Mouse (Mus musculus): Measurements from ENCODE around the gene Pdcd5.

Gene Pdcd5

GRCm38 (mm10) chr7:35640072-35640471 lies 7.2 kb downstream of the Pdcd5 start:
- no peak for DNase-seq

GRCm38 (mm10) chr7:35636874-35637273 lies 10.4 kb downstream of the Pdcd5 start:
- DNase-seq: no peak

- DNase-seq: peak; percentile 55
Measured at GRCm38 (mm10) chr7:35636229-35636628, 11.1 kb downstream of the Pdcd5 start.

- peak; percentile 42 for DNase-seq
Measured at GRCm38 (mm10) chr7:35628496-35628895, 18.8 kb downstream of the Pdcd5 start.

- no peak for DNase-seq
Measured at GRCm38 (mm10) chr7:35627371-35627770, 19.9 kb downstream of the Pdcd5 start.

- DNase-seq: no peak
Measured at GRCm38 (mm10) chr7:35626038-35626437, 21.3 kb downstream of the Pdcd5 start.

GRCm38 (mm10) chr7:35622626-35623025 lies 24.7 kb downstream of the Pdcd5 start:
- DNase-seq: no peak

- no peak for DNase-seq
Measured at GRCm38 (mm10) chr7:35617513-35617912, 29.8 kb downstream of the Pdcd5 start.

GRCm38 (mm10) chr7:35609245-35609644 lies 38.1 kb downstream of the Pdcd5 start:
- no peak for DNase-seq

- DNase-seq: no peak
Measured at GRCm38 (mm10) chr7:35606816-35607215, 40.5 kb downstream of the Pdcd5 start.

GRCm38 (mm10) chr7:35602766-35603165 lies 44.6 kb downstream of the Pdcd5 start:
- DNase-seq: no peak

- DNase-seq: no peak
Measured at GRCm38 (mm10) chr7:35601106-35601505, 46.2 kb downstream of the Pdcd5 start.

GRCm38 (mm10) chr7:35600031-35600430 lies 47.3 kb downstream of the Pdcd5 start:
- DNase-seq: no peak

GRCm38 (mm10) chr7:35599492-35599891 lies 47.8 kb downstream of the Pdcd5 start:
- no peak for DNase-seq

- no peak for DNase-seq
Measured at GRCm38 (mm10) chr7:35594311-35594710, 53.0 kb downstream of the Pdcd5 start.

All from right cerebral cortex, postnatal 14 days (tissue).